Mouse (Mus musculus): ENCODE results near the gene Ccl6. TPM values are rescaled to one million over a fixed set of nuclear protein-coding genes. Genes with fewer than 3 reads are reported as not detected.

Ccl6 gene
- total and polyA plus RNA-seq, 2 experiments, result 3.3 to 14.1 TPM

GRCm38 (mm10) chr11:83597796-83598195, 4.9 kb upstream of the Ccl6 start:
- Histone ChIP-seq H3K4me3 (ENCODE audit: insufficient read depth, low read depth, low read length) (no peak overlapping the region), H3K27ac (replicated peaks; ENCODE audit: insufficient read depth, low read depth, low read length) (no peak overlapping the region), H3K27me3 (ENCODE audit: control insufficient read depth, insufficient read depth, low read length) (no peaks in the 10 kb centered on the region), H3K36me3 (ENCODE audit: control insufficient read depth, insufficient read depth, low read length) (no peaks in the 10 kb centered on the region), H3K4me1 (ENCODE audit: control insufficient read depth, insufficient read depth, low read length) (no peaks in the 10 kb centered on the region; the same call in 1 of the 2 replicates), H3K9ac (ENCODE audit: low read depth, low read length) (no peak overlapping the region), H3K79me2 (ENCODE audit: control insufficient read depth, insufficient read depth, low read length) (no peaks in the 10 kb centered on the region)
- TF ChIP-seq CTCF (IDR thresholded peaks at IDR 0.05; ENCODE audit: low read depth, low read length) (no peak), POLR2A (IDR thresholded peaks at IDR 0.05; ENCODE audit: extremely low read depth, insufficient read depth, low read length) (no peak)
- 93% methylated on average over 7 of the region's 7 CpGs for WGBS
- no peak for DNase-seq (ENCODE audit: extremely low read depth, low read depth, low spot score)

GRCm38 (mm10) chr11:83595669-83596455, 3.0 kb upstream of the Ccl6 start:
- no peaks in the 10 kb centered on the region for H3K79me2 ChIP-seq (ENCODE audit: control insufficient read depth, insufficient read depth, low read length)
- WGBS, result 62% methylated on average over 7 of the region's 7 CpGs

GRCm38 (mm10) chr11:83593453-83593852, 566 bp upstream of the Ccl6 start:
- no peak overlapping the region for H3K27ac ChIP-seq (replicated peaks; ENCODE audit: insufficient read depth, low read depth, low read length)
- no peak for DNase-seq (ENCODE audit: extremely low read depth, low read depth, low spot score)
- no peaks in the 10 kb centered on the region for H3K27me3 ChIP-seq (ENCODE audit: control insufficient read depth, insufficient read depth, low read length)
- no peak for TF ChIP-seq POLR2A (IDR thresholded peaks at IDR 0.05; ENCODE audit: extremely low read depth, insufficient read depth, low read length)
- no peak for TF ChIP-seq CTCF (IDR thresholded peaks at IDR 0.05; ENCODE audit: low read depth, low read length)
- no peak overlapping the region for H3K9ac ChIP-seq (ENCODE audit: low read depth, low read length)
- H3K36me3 ChIP-seq (ENCODE audit: control insufficient read depth, insufficient read depth, low read length), result no peaks in the 10 kb centered on the region
- no peaks in the 10 kb centered on the region for H3K79me2 ChIP-seq (ENCODE audit: control insufficient read depth, insufficient read depth, low read length)
- no peak overlapping the region for H3K4me3 ChIP-seq (ENCODE audit: insufficient read depth, low read depth, low read length)
- WGBS, result 90% methylated on average over 5 of the region's 5 CpGs
- no peaks in the 10 kb centered on the region; the same call in 1 of the 2 replicates for H3K4me1 ChIP-seq (ENCODE audit: control insufficient read depth, insufficient read depth, low read length)

More at GRCm38 (mm10) chr11:83595669-83596455, 3.0 kb upstream of the Ccl6 start:
- H3K4me1 ChIP-seq (ENCODE audit: control insufficient read depth, insufficient read depth, low read length), result no peaks in the 10 kb centered on the region; the same call in 1 of the 2 replicates
- no peak overlapping the region for H3K4me3 ChIP-seq (ENCODE audit: insufficient read depth, low read depth, low read length)
- no peaks in the 10 kb centered on the region for H3K27me3 ChIP-seq (ENCODE audit: control insufficient read depth, insufficient read depth, low read length)
- TF ChIP-seq POLR2A (IDR thresholded peaks at IDR 0.05; ENCODE audit: extremely low read depth, insufficient read depth, low read length) (no peak), CTCF (IDR thresholded peaks at IDR 0.05; ENCODE audit: low read depth, low read length) (no peak)
- no peaks in the 10 kb centered on the region for H3K36me3 ChIP-seq (ENCODE audit: control insufficient read depth, insufficient read depth, low read length)
- H3K27ac ChIP-seq (replicated peaks; ENCODE audit: insufficient read depth, low read depth, low read length), result no peak overlapping the region
- DNase-seq (ENCODE audit: extremely low read depth, low read depth, low spot score), result peak; percentile 70
- no peak overlapping the region for H3K9ac ChIP-seq (ENCODE audit: low read depth, low read length)

- H3K27ac ChIP-seq (replicated peaks; ENCODE audit: insufficient read depth, low read depth, low read length), result no peak overlapping the region
- H3K4me3 ChIP-seq (ENCODE audit: insufficient read depth, low read depth, low read length), result no peak overlapping the region
- no peaks in the 10 kb centered on the region for H3K36me3 ChIP-seq (ENCODE audit: control insufficient read depth, insufficient read depth, low read length)
- no peak overlapping the region for H3K9ac ChIP-seq (ENCODE audit: low read depth, low read length)
- H3K4me1 ChIP-seq (ENCODE audit: control insufficient read depth, insufficient read depth, low read length), result peaks cover 4% of the 10 kb centered on the region
- DNase-seq (ENCODE audit: extremely low read depth, low read depth, low spot score), result peak; percentile 40
- WGBS, result 59% methylated on average over 2 of the region's 2 CpGs
- H3K79me2 ChIP-seq (ENCODE audit: control insufficient read depth, insufficient read depth, low read length), result no peaks in the 10 kb centered on the region
- H3K27me3 ChIP-seq (ENCODE audit: control insufficient read depth, insufficient read depth, low read length), result no peaks in the 10 kb centered on the region
- TF ChIP-seq CTCF (IDR thresholded peaks at IDR 0.05; ENCODE audit: low read depth, low read length) (no peak), POLR2A (IDR thresholded peaks at IDR 0.05; ENCODE audit: extremely low read depth, insufficient read depth, low read length) (no peak)
Observed at GRCm38 (mm10) chr11:83584232-83584631, 8.7 kb downstream of the Ccl6 start.

GRCm38 (mm10) chr11:83583450-83583754, 9.5 kb downstream of the Ccl6 start:
- DNase-seq (ENCODE audit: extremely low read depth, low read depth, low spot score), result no peak
- no peak for TF ChIP-seq CTCF (IDR thresholded peaks at IDR 0.05; ENCODE audit: low read depth, low read length)
- TF ChIP-seq POLR2A (IDR thresholded peaks at IDR 0.05; ENCODE audit: extremely low read depth, insufficient read depth, low read length), result no peak
- Histone ChIP-seq H3K4me3 (ENCODE audit: insufficient read depth, low read depth, low read length) (no peak overlapping the region), H3K27me3 (ENCODE audit: control insufficient read depth, insufficient read depth, low read length) (no peaks in the 10 kb centered on the region), H3K27ac (replicated peaks; ENCODE audit: insufficient read depth, low read depth, low read length) (no peak overlapping the region), H3K36me3 (ENCODE audit: control insufficient read depth, insufficient read depth, low read length) (no peaks in the 10 kb centered on the region), H3K9ac (ENCODE audit: low read depth, low read length) (no peak overlapping the region), H3K79me2 (ENCODE audit: control insufficient read depth, insufficient read depth, low read length) (no peaks in the 10 kb centered on the region), H3K4me1 (ENCODE audit: control insufficient read depth, insufficient read depth, low read length) (peaks cover 8% of the 10 kb centered on the region)
